Mouse (Mus musculus) cerebellum, adult 11-12 months (tissue): Measurements from ENCODE around the gene Togaram1.

ENCODE experiments used
- DNase-seq: peaks from one replicate; pipeline ENCODE4 v3.0.0; 2022

The Togaram1 gene

GRCm38 (mm10) chr12:65058203-65058602 lies 92.6 kb downstream of the Togaram1 start:
- no peak for DNase-seq

DNA sequence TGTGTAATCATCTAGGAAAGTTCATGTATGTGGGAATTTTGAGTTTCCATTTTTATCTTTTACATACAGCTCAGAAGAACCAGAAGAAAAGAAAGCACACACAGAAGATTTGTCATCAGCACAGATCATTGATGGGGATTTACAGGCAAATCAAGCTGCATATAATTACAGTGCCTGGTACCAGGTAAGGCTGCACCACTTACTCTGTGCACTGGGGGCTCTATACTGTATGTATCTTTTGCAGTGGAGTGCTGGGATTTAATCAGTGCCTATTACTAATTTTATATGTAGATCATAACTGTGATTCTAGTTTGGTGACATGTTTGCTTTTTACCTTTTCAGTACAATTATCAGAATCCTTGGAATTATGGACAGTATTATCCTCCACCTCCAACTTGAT lies 95.5 kb downstream of the Togaram1 start:
- DNase-seq: no peak

GRCm38 (mm10) chr12:65065241-65065640 lies 99.6 kb downstream of the Togaram1 start:
- DNase-seq: no peak

DNA sequence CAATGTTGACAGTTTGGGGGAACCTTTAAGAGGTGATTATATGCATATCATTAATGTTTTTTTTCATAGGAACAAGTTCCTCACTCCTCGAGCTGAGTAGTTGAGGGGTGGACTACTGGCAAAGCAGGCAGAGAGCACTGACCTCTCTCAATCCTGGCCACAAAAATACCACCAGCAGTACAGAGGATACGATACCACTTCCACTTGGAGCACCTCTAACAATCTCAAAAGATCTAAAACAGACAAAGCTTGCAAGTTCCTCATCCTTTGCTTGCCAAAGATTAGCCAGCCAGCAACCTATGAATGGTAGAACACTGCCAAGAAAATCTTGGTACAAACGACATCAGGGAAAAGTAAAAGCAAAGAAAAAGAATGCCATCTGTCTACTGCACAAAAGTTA lies 100.6 kb downstream of the Togaram1 start:
- DNase-seq: no peak

GRCm38 (mm10) chr12:65068409-65068808 lies 102.8 kb downstream of the Togaram1 start:
- DNase-seq: no peak
